Mouse (Mus musculus) midbrain, embryonic 11.5 days (tissue): ENCODE measurements around the gene Pelp1. TPM values are rescaled to one million over a fixed set of nuclear protein-coding genes. Genes with fewer than 3 reads are reported as not detected.

ENCODE experiments used
- ATAC-seq: fragments of 200-750 bp; cut with Nextera tagmentation; 2 replicates; pipeline ENCODE4 v1.8.0; 2017; ENCODE audit warnings: moderate TSS enrichment, moderate library complexity; ENCODE audit not compliant: low FRiP score
- DNase-seq: peaks from one replicate; pipeline ENCODE4 v3.0.0; 2015; ENCODE audit warnings: low spot score; ENCODE audit errors: missing footprints
- H3K27ac ChIP-seq: fragments of 300-500 bp; sonication (generic); 2 replicates; pipeline ENCODE4 v1.5.1; 2014; ENCODE audit warnings: low read depth, low read length
- H3K27me3 ChIP-seq: fragments of 300-500 bp; sonication (generic); 2 replicates; pipeline ENCODE4 v1.6.1; 2014; ENCODE audit warnings: mild to moderate bottlenecking, low read length, moderate library complexity, mixed read lengths; ENCODE audit not compliant: control insufficient read depth, insufficient read depth
- H3K36me3 ChIP-seq: fragments of 300-500 bp; sonication (generic); 2 replicates; pipeline ENCODE4 v1.6.1; 2014; ENCODE audit warnings: mild to moderate bottlenecking, low read length, moderate library complexity, mixed read lengths; ENCODE audit not compliant: control insufficient read depth, insufficient read depth
- H3K4me1 ChIP-seq: fragments of 300-500 bp; sonication (generic); 2 replicates; pipeline ENCODE4 v1.6.1; 2014; ENCODE audit warnings: low read length; ENCODE audit not compliant: control insufficient read depth, insufficient read depth
- H3K4me2 ChIP-seq: fragments of 300-500 bp; sonication (generic); 2 replicates; pipeline ENCODE4 v1.6.1; 2014; ENCODE audit warnings: mild to moderate bottlenecking, moderate library complexity
- H3K4me3 ChIP-seq: fragments of 300-500 bp; sonication (generic); 2 replicates; pipeline ENCODE4 v1.5.1; 2014; ENCODE audit warnings: low read depth, low read length
- H3K9ac ChIP-seq: fragments of 300-500 bp; sonication (generic); 2 replicates; pipeline ENCODE4 v1.6.1; 2014; ENCODE audit warnings: low read length
- H3K9me3 ChIP-seq: fragments of 300-500 bp; sonication (generic); 2 replicates; pipeline ENCODE4 v1.6.1; 2016; ENCODE audit warnings: low read length; ENCODE audit not compliant: control insufficient read depth
- WGBS: fragments of 180-500 bp; shearing (Covaris S2); extraction: QIAGEN DNeasy Blood & Tissue Kit; methylation state at CpG from one replicate; pipeline ENCODE4 v1.1.7; 2014; 5-methylcytosine and 5-hydroxymethylcytosine counted together
- polyA plus RNA-seq: library from polyadenylated mRNA; unstranded; fragments of >200 nt; fragmentation: Nextera tagmentation; extraction: Ambion mirVana; gene quantifications from 2 replicates; pipeline ENCODE4 v1.2.1, GENCODE M21; 2014

The Pelp1 gene
- polyA plus RNA-seq = 32.5 and 33.7 TPM in 2 replicates

- H3K4me1 ChIP-seq = peaks cover 7% of the 10 kb centered on the region
- H3K36me3 ChIP-seq = no peaks in the 10 kb centered on the region
- peak within 1 kb of the TSS; percentile 25; the same call in 1 of the 2 replicates for H3K27ac ChIP-seq
- peak within 1 kb of the TSS; percentile 76 for H3K4me2 ChIP-seq
- H3K4me3 ChIP-seq = peak within 1 kb of the TSS; percentile 97
- H3K9ac ChIP-seq = peak within 1 kb of the TSS; percentile 98
- no peaks in the 10 kb centered on the region for H3K27me3 ChIP-seq
- H3K9me3 ChIP-seq = no peaks in the 10 kb centered on the region
- WGBS = under 1% methylated on average over 59 of the region's 59 CpGs
- ATAC-seq (peak; percentile 99), DNase-seq (peak; percentile 100)
Observed at GRCm38 (mm10) chr11:70409594-70410296, at the start of gene Pelp1. Gene Pelp1 (minus strand): TSS chr11:70410031.

- Histone ChIP-seq H3K9ac (peak within 1 kb of the TSS; percentile 62), H3K4me3 (peak within 1 kb of the TSS; percentile 39), H3K4me1 (peaks cover 7% of the 10 kb centered on the region), H3K27me3 (peaks cover 24% of the 10 kb centered on the region), H3K9me3 (no peaks in the 10 kb centered on the region), H3K36me3 (no peaks in the 10 kb centered on the region), H3K4me2 (peak within 1 kb of the TSS; percentile 81), H3K27ac (no peak within 1 kb of the TSS)
- DNase-seq (no peak), ATAC-seq (no peak)
- WGBS = 19% methylated on average over 32 of the region's 32 CpGs
Observed at GRCm38 (mm10) chr11:70458688-70459600, 49.1 kb upstream of the Pelp1 start, which contains the start of gene Zmynd15. Gene Zmynd15 (plus strand): TSS chr11:70459433.

GRCm38 (mm10) chr11:70453261-70454044 lies 43.6 kb upstream of the Pelp1 start:
- WGBS = 87% methylated on average over 9 of the region's 9 CpGs
- Histone ChIP-seq H3K9ac (no peak overlapping the region), H3K9me3 (no peaks in the 10 kb centered on the region), H3K36me3 (no peaks in the 10 kb centered on the region), H3K4me1 (peaks cover 7% of the 10 kb centered on the region; the same call in 1 of the 2 replicates), H3K4me3 (no peak overlapping the region), H3K27ac (no peak overlapping the region), H3K4me2 (no peak overlapping the region), H3K27me3 (peaks cover under 1% of the 10 kb centered on the region; the same call in 1 of the 2 replicates)
- DNase-seq (peak; percentile 67), ATAC-seq (no peak)

GRCm38 (mm10) chr11:70451797-70452498 lies 42.1 kb upstream of the Pelp1 start, which contains the start of gene Med11:
Gene Med11 (plus strand): TSS chr11:70451919.
- H3K27ac ChIP-seq = peak within 1 kb of the TSS; percentile 62
- H3K4me1 ChIP-seq = peaks cover 7% of the 10 kb centered on the region; the same call in 1 of the 2 replicates
- WGBS = under 1% methylated on average over 46 of the region's 46 CpGs
- ATAC-seq (peak; percentile 99), DNase-seq (peak; percentile 99)
- H3K4me2 ChIP-seq = peak within 1 kb of the TSS; percentile 60
- H3K9ac ChIP-seq = peak within 1 kb of the TSS; percentile 57
- no peaks in the 10 kb centered on the region for H3K27me3 ChIP-seq
- no peaks in the 10 kb centered on the region for H3K36me3 ChIP-seq
- no peaks in the 10 kb centered on the region for H3K9me3 ChIP-seq
- H3K4me3 ChIP-seq = peak within 1 kb of the TSS; percentile 52

- 89% methylated on average over 2 of the region's 2 CpGs for WGBS
- no peaks in the 10 kb centered on the region for H3K27me3 ChIP-seq
- no peak for DNase-seq
- H3K4me1 ChIP-seq = peaks cover 7% of the 10 kb centered on the region; the same call in 1 of the 2 replicates
- no peak overlapping the region for H3K4me2 ChIP-seq
- no peak overlapping the region for H3K27ac ChIP-seq
- no peaks in the 10 kb centered on the region for H3K9me3 ChIP-seq
- no peak overlapping the region for H3K9ac ChIP-seq
- H3K36me3 ChIP-seq = no peaks in the 10 kb centered on the region
- no peak for ATAC-seq
- no peak overlapping the region for H3K4me3 ChIP-seq
Observed at GRCm38 (mm10) chr11:70450926-70451325, 41.1 kb upstream of the Pelp1 start.

GRCm38 (mm10) chr11:70447373-70447772 lies 37.5 kb upstream of the Pelp1 start:
- Histone ChIP-seq H3K9me3 (no peaks in the 10 kb centered on the region), H3K4me3 (no peak overlapping the region), H3K4me1 (no peaks in the 10 kb centered on the region), H3K36me3 (no peaks in the 10 kb centered on the region), H3K27ac (no peak overlapping the region), H3K9ac (no peak overlapping the region), H3K4me2 (no peak overlapping the region), H3K27me3 (no peaks in the 10 kb centered on the region)
- WGBS = 68% methylated on average over 1 of the region's 1 CpGs
- no peak for ATAC-seq
- no peak for DNase-seq

- Histone ChIP-seq H3K9me3 (no peaks in the 10 kb centered on the region), H3K27me3 (no peaks in the 10 kb centered on the region), H3K27ac (no peak overlapping the region), H3K4me3 (no peak overlapping the region), H3K4me2 (no peak overlapping the region), H3K36me3 (no peaks in the 10 kb centered on the region), H3K4me1 (no peaks in the 10 kb centered on the region), H3K9ac (no peak overlapping the region)
- no peak for ATAC-seq
- DNase-seq = peak; percentile 73
- WGBS = 45% methylated on average over 3 of the region's 3 CpGs
Observed at GRCm38 (mm10) chr11:70446756-70447155, 36.9 kb upstream of the Pelp1 start.

- no peak overlapping the region for H3K4me2 ChIP-seq
- no peaks in the 10 kb centered on the region for H3K27me3 ChIP-seq
- H3K4me3 ChIP-seq = no peak overlapping the region
- WGBS = 77% methylated on average over 6 of the region's 6 CpGs
- H3K4me1 ChIP-seq = no peaks in the 10 kb centered on the region
- no peaks in the 10 kb centered on the region; the same call in 1 of the 2 replicates for H3K36me3 ChIP-seq
- DNase-seq = no peak
- ATAC-seq = no peak
- no peak overlapping the region for H3K27ac ChIP-seq
- no peaks in the 10 kb centered on the region for H3K9me3 ChIP-seq
- no peak overlapping the region for H3K9ac ChIP-seq
Observed at GRCm38 (mm10) chr11:70444667-70445066, 34.8 kb upstream of the Pelp1 start.
